Mouse (Mus musculus): Measurements from ENCODE around the gene Kcna2. TPM values are rescaled to one million over a fixed set of nuclear protein-coding genes. Genes with fewer than 3 reads are reported as not detected.

The Kcna2 gene
- polyA plus RNA-seq (2014; fragmentation: Nextera tagmentation; extraction: Ambion mirVana) = 0.42 and 0.51 TPM in 2 replicates

DNA sequence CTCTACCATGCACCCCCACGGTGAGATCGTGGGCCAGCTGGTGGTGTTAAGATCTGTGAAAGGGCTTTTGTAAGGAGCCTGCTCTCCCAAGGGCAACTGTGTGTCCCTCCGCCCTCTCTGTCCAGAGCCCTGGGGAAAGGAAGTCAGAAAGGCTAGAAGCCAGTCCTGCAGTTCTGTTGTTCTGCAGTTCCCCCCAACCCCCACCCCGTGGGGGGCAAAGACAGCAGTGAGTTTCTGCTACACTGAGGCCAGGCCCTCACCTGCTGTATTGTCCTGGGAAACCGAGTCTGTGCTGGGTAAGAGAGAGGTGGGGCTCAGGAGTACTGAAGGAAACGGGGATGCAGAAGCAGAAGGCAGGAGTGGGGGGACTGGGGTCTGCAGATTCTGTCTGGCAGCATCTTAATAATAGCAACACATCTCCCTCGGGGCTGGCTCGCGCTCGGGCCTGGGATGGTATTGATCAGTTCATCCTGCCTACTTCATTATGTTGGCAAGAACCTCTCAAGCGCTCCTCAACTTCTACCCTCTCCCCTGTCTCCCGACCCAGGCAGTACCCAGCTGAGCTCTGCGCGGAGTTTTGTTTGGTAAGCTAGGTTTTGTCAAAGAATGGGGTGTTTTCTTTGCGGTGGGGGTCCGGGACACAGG is at the start of gene Kcna2:
Gene Kcna2 (plus strand): TSS at position 336 of the 645 bp plus-strand sequence.
- DNase-seq (no peak), ATAC-seq (ENCODE audit: insufficient read depth) (no peak)
- H3K4me1 ChIP-seq (ENCODE audit: insufficient read depth) = 0 out of 2 replicates have a peak, but pooled peaks cover 3% of the 10 kb centered on the region
- H3K27ac ChIP-seq (ENCODE audit: low read depth) = no peak within 1 kb of the TSS
- no peak for TF ChIP-seq CTCF (IDR thresholded peaks at IDR 0.05; ENCODE audit: low read depth)
- H3K9ac ChIP-seq = peak within 1 kb of the TSS; percentile 48
- H3K36me3 ChIP-seq (ENCODE audit: insufficient read depth) = no peaks in the 10 kb centered on the region
- H3K9me3 ChIP-seq (ENCODE audit: low read depth, low read length) = no peaks in the 10 kb centered on the region
- H3K4me2 ChIP-seq = peak within 1 kb of the TSS; percentile 95
- H3K27me3 ChIP-seq (ENCODE audit: insufficient read depth, low read length) = peaks cover 45% of the 10 kb centered on the region
- WGBS = 4% methylated on average over 16 of the region's 16 CpGs
- peak within 1 kb of the TSS; percentile 54 for H3K4me3 ChIP-seq (ENCODE audit: low read depth, low read length)

DNA sequence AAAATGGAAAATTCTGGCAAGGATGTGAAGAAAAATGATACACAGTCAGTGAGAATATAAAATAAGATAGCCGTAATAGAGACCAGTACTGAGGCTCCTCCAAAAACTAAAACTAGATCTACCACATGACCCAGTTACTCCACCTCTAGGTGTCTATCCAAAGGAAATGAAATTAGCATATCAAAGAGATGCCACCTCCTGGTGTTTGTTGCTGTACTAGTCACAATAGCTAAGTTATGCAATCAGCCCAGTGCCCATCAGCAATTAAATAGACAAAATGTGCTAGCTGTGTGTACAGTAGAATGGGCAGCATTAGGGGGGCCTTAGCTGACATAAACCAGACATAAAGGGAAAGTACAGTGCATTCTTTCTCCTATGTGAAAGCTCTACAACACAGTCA is 39.5 kb upstream of the Kcna2 start:
- TF ChIP-seq CTCF (IDR thresholded peaks at IDR 0.05; ENCODE audit: low read depth) = no peak
- Histone ChIP-seq H3K27ac (ENCODE audit: low read depth) (no peak overlapping the region; the same call in 1 of the 2 replicates), H3K4me2 (no peak overlapping the region), H3K9me3 (ENCODE audit: low read depth, low read length) (no peaks in the 10 kb centered on the region), H3K9ac (no peak overlapping the region), H3K27me3 (ENCODE audit: insufficient read depth, low read length) (no peaks in the 10 kb centered on the region), H3K36me3 (ENCODE audit: insufficient read depth) (no peaks in the 10 kb centered on the region), H3K4me3 (ENCODE audit: low read depth, low read length) (no peak overlapping the region), H3K4me1 (ENCODE audit: insufficient read depth) (no peaks in the 10 kb centered on the region)
- DNase-seq (no peak), ATAC-seq (ENCODE audit: insufficient read depth) (no peak)
- 74% methylated on average over 1 of the region's 1 CpGs for WGBS

DNA sequence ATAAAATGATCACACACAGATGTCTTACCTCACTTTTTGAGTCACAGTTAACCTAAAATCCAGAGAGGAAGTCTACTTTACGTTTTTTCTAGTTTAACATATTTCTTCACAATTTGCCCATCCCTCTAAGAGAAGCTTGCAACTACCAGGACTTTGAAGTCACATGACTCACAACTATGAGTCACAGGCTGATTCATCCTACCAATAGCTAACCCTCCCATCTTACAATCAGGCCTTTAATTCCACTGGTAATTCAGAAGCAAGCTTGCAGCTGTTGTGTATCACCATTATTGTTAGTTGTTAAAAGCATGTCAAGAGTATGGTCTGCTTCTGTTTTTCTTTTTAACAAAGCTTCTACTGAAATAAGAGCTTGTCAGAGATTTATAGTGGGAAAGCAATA is 38.2 kb upstream of the Kcna2 start:
- H3K36me3 ChIP-seq (ENCODE audit: insufficient read depth) = no peaks in the 10 kb centered on the region
- no peak for DNase-seq
- no peaks in the 10 kb centered on the region for H3K27me3 ChIP-seq (ENCODE audit: insufficient read depth, low read length)
- no peak overlapping the region for H3K27ac ChIP-seq (ENCODE audit: low read depth)
- no peak for TF ChIP-seq CTCF (IDR thresholded peaks at IDR 0.05; ENCODE audit: low read depth)
- WGBS = 43% methylated on average over 1 of the region's 1 CpGs
- no peaks in the 10 kb centered on the region for H3K4me1 ChIP-seq (ENCODE audit: insufficient read depth)
- H3K4me2 ChIP-seq = no peak overlapping the region
- no peak for ATAC-seq (ENCODE audit: insufficient read depth)
- no peak overlapping the region for H3K4me3 ChIP-seq (ENCODE audit: low read depth, low read length)
- H3K9me3 ChIP-seq (ENCODE audit: low read depth, low read length) = no peaks in the 10 kb centered on the region
- H3K9ac ChIP-seq = no peak overlapping the region

DNA sequence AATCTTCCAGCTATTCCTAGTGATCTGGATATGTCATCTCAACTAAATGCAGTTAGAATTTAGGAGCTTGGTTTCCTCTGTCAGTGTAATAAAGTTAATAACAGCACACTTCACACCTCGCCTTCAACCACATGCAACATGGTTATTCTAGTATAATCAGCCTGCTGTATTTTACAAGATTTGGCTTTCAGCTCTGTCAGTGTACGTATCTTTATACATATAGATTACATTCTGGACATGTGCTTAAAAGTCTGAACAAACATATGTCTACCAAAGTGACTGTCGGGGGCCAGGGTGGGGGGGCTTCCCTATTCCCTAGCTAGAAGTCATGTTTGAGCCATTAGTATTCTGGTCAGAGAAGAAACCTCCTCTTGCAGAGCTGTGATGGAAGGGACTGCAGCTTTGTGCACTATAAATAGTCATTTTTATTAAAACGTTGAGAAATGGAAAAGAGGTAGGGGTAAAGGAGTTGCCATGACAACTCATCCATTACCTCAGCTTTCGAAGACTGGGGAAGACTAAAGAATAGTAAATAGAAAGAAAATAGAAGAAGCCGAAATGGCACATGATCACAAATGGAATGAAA is 35.3 kb upstream of the Kcna2 start:
- no peak for TF ChIP-seq CTCF (IDR thresholded peaks at IDR 0.05; ENCODE audit: low read depth)
- no peaks in the 10 kb centered on the region for H3K9me3 ChIP-seq (ENCODE audit: low read depth, low read length)
- H3K4me2 ChIP-seq = no peak overlapping the region
- no peaks in the 10 kb centered on the region for H3K36me3 ChIP-seq (ENCODE audit: insufficient read depth)
- H3K27ac ChIP-seq (ENCODE audit: low read depth) = no peak overlapping the region
- ATAC-seq (ENCODE audit: insufficient read depth) = no peak
- no peak overlapping the region for H3K4me3 ChIP-seq (ENCODE audit: low read depth, low read length)
- H3K27me3 ChIP-seq (ENCODE audit: insufficient read depth, low read length) = no peaks in the 10 kb centered on the region
- DNase-seq = no peak
- no peaks in the 10 kb centered on the region for H3K4me1 ChIP-seq (ENCODE audit: insufficient read depth)
- 59% methylated on average over 6 of the region's 6 CpGs for WGBS
- no peak overlapping the region for H3K9ac ChIP-seq

DNA sequence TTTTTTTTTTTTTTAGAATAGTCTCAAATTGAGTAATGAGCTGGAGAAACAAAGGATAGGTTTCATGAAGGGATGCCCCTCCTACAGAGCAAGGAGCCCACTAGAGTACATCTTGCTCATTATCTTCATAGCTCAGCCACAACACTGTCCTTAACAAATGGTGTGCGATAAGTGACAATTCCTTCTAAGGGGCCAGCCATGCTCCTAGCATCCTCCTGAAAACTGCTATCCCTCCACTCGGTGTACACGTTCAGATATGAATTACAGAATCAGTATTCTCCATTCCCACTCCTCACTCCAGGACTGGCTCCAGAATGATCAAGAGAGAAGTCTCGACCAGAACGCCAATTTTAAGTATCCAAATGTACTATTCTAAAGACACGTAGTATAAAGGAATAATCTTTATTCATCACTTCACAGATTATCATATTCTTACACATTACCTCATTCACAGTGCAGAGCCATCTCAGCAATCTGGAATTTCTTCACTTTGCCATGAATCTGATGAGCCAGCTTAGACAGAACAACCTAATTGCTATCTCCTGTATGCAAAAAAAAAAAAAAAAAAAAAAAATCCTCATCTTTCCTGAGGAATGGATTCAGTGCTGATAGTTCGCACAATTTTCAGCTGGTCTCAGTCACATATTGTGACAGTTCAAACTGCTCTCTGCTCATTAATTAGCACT is 34.6 kb upstream of the Kcna2 start:
- no peak for TF ChIP-seq CTCF (IDR thresholded peaks at IDR 0.05; ENCODE audit: low read depth)
- 73% methylated on average over 7 of the region's 7 CpGs for WGBS
- H3K4me2 ChIP-seq = no peak overlapping the region

DNA sequence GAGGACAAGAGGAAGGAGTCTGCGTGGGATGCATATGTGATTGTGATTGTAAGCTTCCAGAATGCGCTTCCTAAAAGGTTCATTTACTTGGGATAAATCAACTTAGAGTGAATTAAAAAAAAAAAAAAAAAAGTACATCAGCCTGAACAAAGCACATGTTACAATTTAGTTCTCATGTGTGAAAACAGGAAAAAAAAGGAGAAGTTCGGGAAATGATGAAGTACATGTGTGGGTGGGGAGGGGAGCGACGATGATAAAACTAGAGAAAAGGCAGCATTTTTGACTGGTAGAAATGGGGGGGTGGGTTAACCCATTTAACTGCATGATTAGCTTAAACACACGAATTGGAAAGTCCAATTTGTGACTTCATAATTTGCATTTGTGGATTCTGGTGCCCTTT is 33.7 kb upstream of the Kcna2 start:
- no peak for TF ChIP-seq CTCF (IDR thresholded peaks at IDR 0.05; ENCODE audit: low read depth)
- 72% methylated on average over 6 of the region's 6 CpGs for WGBS
- no peak overlapping the region for H3K4me3 ChIP-seq (ENCODE audit: low read depth, low read length)
- no peak overlapping the region for H3K9ac ChIP-seq
- DNase-seq (no peak), ATAC-seq (ENCODE audit: insufficient read depth) (no peak)
- no peak overlapping the region for H3K4me2 ChIP-seq
- no peaks in the 10 kb centered on the region for H3K36me3 ChIP-seq (ENCODE audit: insufficient read depth)
- H3K9me3 ChIP-seq (ENCODE audit: low read depth, low read length) = no peaks in the 10 kb centered on the region
- no peak overlapping the region for H3K27ac ChIP-seq (ENCODE audit: low read depth)
- no peaks in the 10 kb centered on the region for H3K4me1 ChIP-seq (ENCODE audit: insufficient read depth)
- no peaks in the 10 kb centered on the region for H3K27me3 ChIP-seq (ENCODE audit: insufficient read depth, low read length)

More for the DNA sequence above, 34.6 kb upstream of the Kcna2 start:
- ATAC-seq (ENCODE audit: insufficient read depth) (no peak), DNase-seq (no peak)
- H3K9me3 ChIP-seq (ENCODE audit: low read depth, low read length) = no peaks in the 10 kb centered on the region
- H3K36me3 ChIP-seq (ENCODE audit: insufficient read depth) = no peaks in the 10 kb centered on the region
- no peak overlapping the region for H3K27ac ChIP-seq (ENCODE audit: low read depth)
- H3K27me3 ChIP-seq (ENCODE audit: insufficient read depth, low read length) = no peaks in the 10 kb centered on the region
- H3K9ac ChIP-seq = no peak overlapping the region
- no peaks in the 10 kb centered on the region for H3K4me1 ChIP-seq (ENCODE audit: insufficient read depth)
- H3K4me3 ChIP-seq (ENCODE audit: low read depth, low read length) = no peak overlapping the region

DNA sequence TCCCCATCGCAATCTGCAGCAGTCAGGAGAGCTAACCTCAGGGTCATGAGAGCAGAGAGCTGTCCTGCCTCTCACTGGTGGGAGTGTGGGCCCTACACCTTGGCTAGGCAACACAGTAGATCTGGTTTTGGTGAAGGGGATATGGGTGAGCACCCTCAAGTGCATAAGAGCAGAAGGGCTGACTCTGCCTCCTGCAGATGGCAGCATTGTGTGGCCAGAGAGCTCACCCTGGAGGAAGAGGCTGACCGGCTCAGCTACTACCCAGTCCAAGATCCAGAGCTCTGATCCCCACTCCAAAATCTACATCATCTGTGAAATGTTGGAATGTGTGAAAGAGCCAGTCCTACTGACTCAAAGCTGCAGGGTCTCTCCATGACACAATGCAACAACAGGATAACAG is 27.1 kb upstream of the Kcna2 start:
- no peak overlapping the region for H3K4me3 ChIP-seq (ENCODE audit: low read depth, low read length)
- H3K9ac ChIP-seq = no peak overlapping the region
- TF ChIP-seq CTCF (IDR thresholded peaks at IDR 0.05; ENCODE audit: low read depth) = 0 out of 2 replicates have a peak, but pooled peaks have one; percentile 21
- DNase-seq = no peak
- no peaks in the 10 kb centered on the region for H3K9me3 ChIP-seq (ENCODE audit: low read depth, low read length)
- no peaks in the 10 kb centered on the region for H3K27me3 ChIP-seq (ENCODE audit: insufficient read depth, low read length)
- no peak for ATAC-seq (ENCODE audit: insufficient read depth)
- H3K36me3 ChIP-seq (ENCODE audit: insufficient read depth) = no peaks in the 10 kb centered on the region
- WGBS = 43% methylated on average over 2 of the region's 2 CpGs
- H3K4me2 ChIP-seq = no peak overlapping the region
- no peak overlapping the region for H3K27ac ChIP-seq (ENCODE audit: low read depth)
- peaks cover 3% of the 10 kb centered on the region; the same call in 1 of the 2 replicates for H3K4me1 ChIP-seq (ENCODE audit: insufficient read depth)

Data from lung, embryonic 14.5 days (tissue).